Mouse (Mus musculus) lung, embryonic 15.5 days (tissue): Measurements from ENCODE around the gene Isg20. TPM values are rescaled to one million over a fixed set of nuclear protein-coding genes. Genes with fewer than 3 reads are reported as not detected.
A peak's percentile ranks its signal among the peaks of the same experiment; 100 is the strongest.

Source experiments
- ATAC-seq: fragments of 200-750 bp; cut with Nextera tagmentation; 2 replicates; pipeline ENCODE4 v1.8.0; 2017; ENCODE audit warnings: moderate number of reproducible peaks, borderline replicate concordance; ENCODE audit not compliant: low FRiP score, low TSS enrichment; ENCODE audit errors: extremely low read depth
- H3K27ac ChIP-seq: fragments of 300-500 bp; sonication (generic); 2 replicates; pipeline ENCODE4 v1.5.1; 2015; ENCODE audit warnings: moderate library complexity, mild to moderate bottlenecking, inconsistent platforms
- H3K27me3 ChIP-seq: fragments of 300-500 bp; sonication (generic); 2 replicates; pipeline ENCODE4 v1.6.1; 2015; ENCODE audit warnings: inconsistent platforms
- H3K36me3 ChIP-seq: fragments of 300-500 bp; sonication (generic); 2 replicates; pipeline ENCODE4 v1.6.1; 2015; ENCODE audit warnings: inconsistent platforms
- H3K4me1 ChIP-seq: fragments of 300-500 bp; sonication (generic); 2 replicates; pipeline ENCODE4 v1.6.1; 2015; ENCODE audit warnings: inconsistent platforms
- H3K4me2 ChIP-seq: fragments of 300-500 bp; sonication (generic); 2 replicates; pipeline ENCODE4 v1.6.1; 2015; ENCODE audit warnings: inconsistent platforms, mild to moderate bottlenecking, moderate library complexity
- H3K4me3 ChIP-seq: fragments of 300-500 bp; sonication (generic); 2 replicates; pipeline ENCODE4 v1.5.1; 2015; ENCODE audit warnings: mild to moderate bottlenecking, inconsistent platforms
- H3K9ac ChIP-seq: fragments of 300-500 bp; sonication (generic); 2 replicates; pipeline ENCODE4 v1.6.1; 2015; ENCODE audit warnings: inconsistent platforms
- H3K9me3 ChIP-seq: fragments of 300-500 bp; sonication (generic); 2 replicates; pipeline ENCODE4 v1.6.1; 2016; ENCODE audit warnings: inconsistent platforms
- WGBS: fragments of 180-500 bp; shearing (Covaris S2); methylation state at CpG from one replicate; pipeline ENCODE4 v1.1.7; 2015; 5-methylcytosine and 5-hydroxymethylcytosine counted together
- polyA plus RNA-seq: library from polyadenylated mRNA; unstranded; fragments of >200 nt; fragmentation: Nextera tagmentation; extraction: Ambion mirVana; gene quantifications from 2 replicates; pipeline ENCODE4 v1.2.1, GENCODE M21; 2015

Gene Isg20
- polyA plus RNA-seq, 1 experiment from 2014 or later = 13.9 TPM

GRCm38 (mm10) chr7:78925680-78926079 is 12.5 kb downstream of the Isg20 start:
- ATAC-seq = no peak
- no peaks in the 10 kb centered on the region for H3K9me3 ChIP-seq
- WGBS = 82% methylated on average over 7 of the region's 7 CpGs
- H3K27ac ChIP-seq = no peak overlapping the region
- H3K4me2 ChIP-seq = no peak overlapping the region
- H3K27me3 ChIP-seq = no peaks in the 10 kb centered on the region
- H3K36me3 ChIP-seq = no peaks in the 10 kb centered on the region
- H3K4me1 ChIP-seq = no peaks in the 10 kb centered on the region
- H3K4me3 ChIP-seq = no peak overlapping the region
- no peak overlapping the region for H3K9ac ChIP-seq

- 70% methylated on average over 9 of the region's 9 CpGs for WGBS
- H3K36me3 ChIP-seq = no peaks in the 10 kb centered on the region
Measured at GRCm38 (mm10) chr7:78926156-78926555, 12.9 kb downstream of the Isg20 start.

GRCm38 (mm10) chr7:78927266-78927665 is 14.0 kb downstream of the Isg20 start:
- no peaks in the 10 kb centered on the region for H3K9me3 ChIP-seq
- H3K4me2 ChIP-seq = no peak overlapping the region
- WGBS = 66% methylated on average over 3 of the region's 3 CpGs
- no peak for ATAC-seq
- no peak overlapping the region for H3K9ac ChIP-seq
- no peak overlapping the region for H3K4me3 ChIP-seq
- H3K27ac ChIP-seq = no peak overlapping the region
- H3K36me3 ChIP-seq = no peaks in the 10 kb centered on the region
- no peaks in the 10 kb centered on the region for H3K27me3 ChIP-seq
- no peaks in the 10 kb centered on the region for H3K4me1 ChIP-seq

More at GRCm38 (mm10) chr7:78926156-78926555, 12.9 kb downstream of the Isg20 start:
- no peak for ATAC-seq
- H3K27ac ChIP-seq = no peak overlapping the region
- no peaks in the 10 kb centered on the region for H3K4me1 ChIP-seq
- H3K9ac ChIP-seq = no peak overlapping the region
- no peaks in the 10 kb centered on the region for H3K27me3 ChIP-seq
- no peak overlapping the region for H3K4me2 ChIP-seq
- H3K9me3 ChIP-seq = no peaks in the 10 kb centered on the region
- no peak overlapping the region for H3K4me3 ChIP-seq

GRCm38 (mm10) chr7:78938957-78939602 is 25.9 kb downstream of the Isg20 start:
- 64% methylated on average over 19 of the region's 19 CpGs for whole genome bisulfite sequencing
- no peak for ATAC-seq

GRCm38 (mm10) chr7:78940971-78941370 is 27.7 kb downstream of the Isg20 start:
- Histone ChIP-seq H3K9me3 (no peaks in the 10 kb centered on the region), H3K9ac (no peak overlapping the region), H3K36me3 (no peaks in the 10 kb centered on the region), H3K4me1 (no peaks in the 10 kb centered on the region), H3K27me3 (no peaks in the 10 kb centered on the region), H3K4me3 (no peak overlapping the region), H3K4me2 (no peak overlapping the region), H3K27ac (no peak overlapping the region)
- 71% methylated on average over 3 of the region's 3 CpGs for WGBS
- ATAC-seq = no peak

More at GRCm38 (mm10) chr7:78938957-78939602, 25.9 kb downstream of the Isg20 start:
- Histone ChIP-seq H3K27ac (no peak overlapping the region), H3K4me2 (no peak overlapping the region), H3K27me3 (no peaks in the 10 kb centered on the region), H3K9ac (no peak overlapping the region), H3K9me3 (no peaks in the 10 kb centered on the region), H3K4me3 (no peak overlapping the region), H3K36me3 (no peaks in the 10 kb centered on the region), H3K4me1 (no peaks in the 10 kb centered on the region)

- 88% methylated on average over 2 of the region's 2 CpGs for WGBS
- Histone ChIP-seq H3K36me3 (no peaks in the 10 kb centered on the region), H3K9me3 (no peaks in the 10 kb centered on the region), H3K9ac (no peak overlapping the region), H3K27me3 (no peaks in the 10 kb centered on the region), H3K4me3 (no peak overlapping the region), H3K4me1 (no peaks in the 10 kb centered on the region), H3K4me2 (no peak overlapping the region), H3K27ac (no peak overlapping the region)
- no peak for ATAC-seq
Measured at GRCm38 (mm10) chr7:78942544-78942943, 29.3 kb downstream of the Isg20 start.

GRCm38 (mm10) chr7:78953886-78954572 is 40.8 kb downstream of the Isg20 start:
- H3K36me3 ChIP-seq = no peaks in the 10 kb centered on the region
- no peaks in the 10 kb centered on the region for H3K27me3 ChIP-seq
- no peak overlapping the region for H3K9ac ChIP-seq
- peak overlapping the region; percentile 45 for H3K4me2 ChIP-seq
- WGBS = 18% methylated on average over 11 of the region's 11 CpGs
- H3K4me1 ChIP-seq = peaks cover 6% of the 10 kb centered on the region
- no peak overlapping the region for H3K4me3 ChIP-seq
- no peaks in the 10 kb centered on the region for H3K9me3 ChIP-seq
- H3K27ac ChIP-seq = no peak overlapping the region
- no peak for ATAC-seq

GRCm38 (mm10) chr7:78954619-78955018 is 41.4 kb downstream of the Isg20 start:
- no peak for ATAC-seq
- WGBS = 64% methylated on average over 6 of the region's 6 CpGs
- H3K4me3 ChIP-seq = no peak overlapping the region
- no peaks in the 10 kb centered on the region for H3K36me3 ChIP-seq
- no peaks in the 10 kb centered on the region for H3K9me3 ChIP-seq
- no peak overlapping the region for H3K9ac ChIP-seq
- no peaks in the 10 kb centered on the region for H3K27me3 ChIP-seq
- no peak overlapping the region for H3K27ac ChIP-seq
- peaks cover 6% of the 10 kb centered on the region for H3K4me1 ChIP-seq
- H3K4me2 ChIP-seq = no peak overlapping the region

GRCm38 (mm10) chr7:78955086-78955485 is 41.9 kb downstream of the Isg20 start:
- no peak overlapping the region for H3K9ac ChIP-seq
- H3K36me3 ChIP-seq = no peaks in the 10 kb centered on the region
- H3K4me3 ChIP-seq = no peak overlapping the region
- 67% methylated on average over 6 of the region's 6 CpGs for WGBS
- no peak overlapping the region for H3K4me2 ChIP-seq
- H3K4me1 ChIP-seq = peaks cover 6% of the 10 kb centered on the region
- H3K9me3 ChIP-seq = no peaks in the 10 kb centered on the region
- no peak for ATAC-seq
- H3K27ac ChIP-seq = no peak overlapping the region
- H3K27me3 ChIP-seq = no peaks in the 10 kb centered on the region

- H3K27ac ChIP-seq = no peak overlapping the region
- no peak overlapping the region for H3K9ac ChIP-seq
- 59% methylated on average over 6 of the region's 6 CpGs for WGBS
- no peak overlapping the region for H3K4me3 ChIP-seq
- no peaks in the 10 kb centered on the region for H3K27me3 ChIP-seq
- no peaks in the 10 kb centered on the region for H3K36me3 ChIP-seq
- no peak overlapping the region for H3K4me2 ChIP-seq
- no peaks in the 10 kb centered on the region for H3K9me3 ChIP-seq
- no peak for ATAC-seq
- peaks cover 6% of the 10 kb centered on the region for H3K4me1 ChIP-seq
Measured at GRCm38 (mm10) chr7:78958499-78959073, 45.4 kb downstream of the Isg20 start.

- H3K9ac ChIP-seq = no peak overlapping the region
- no peaks in the 10 kb centered on the region for H3K4me1 ChIP-seq
- no peak overlapping the region for H3K27ac ChIP-seq
- H3K4me3 ChIP-seq = no peak overlapping the region
- no peaks in the 10 kb centered on the region for H3K9me3 ChIP-seq
- ATAC-seq = no peak
- H3K4me2 ChIP-seq = no peak overlapping the region
- WGBS = 82% methylated on average over 3 of the region's 3 CpGs
- H3K27me3 ChIP-seq = no peaks in the 10 kb centered on the region
- no peaks in the 10 kb centered on the region for H3K36me3 ChIP-seq
Measured at GRCm38 (mm10) chr7:78963891-78964290, 50.7 kb downstream of the Isg20 start.
